Mouse (Mus musculus) thymus, postnatal 10 days (tissue): ENCODE results near the gene Sgsm2.

Source experiments
- DNase-seq, 2 experiments: peaks; one replicate each; pipeline ENCODE4 v3.0.0; 2021; ENCODE audit warnings: low spot score in 2 of 2

Sgsm2 gene

DNA sequence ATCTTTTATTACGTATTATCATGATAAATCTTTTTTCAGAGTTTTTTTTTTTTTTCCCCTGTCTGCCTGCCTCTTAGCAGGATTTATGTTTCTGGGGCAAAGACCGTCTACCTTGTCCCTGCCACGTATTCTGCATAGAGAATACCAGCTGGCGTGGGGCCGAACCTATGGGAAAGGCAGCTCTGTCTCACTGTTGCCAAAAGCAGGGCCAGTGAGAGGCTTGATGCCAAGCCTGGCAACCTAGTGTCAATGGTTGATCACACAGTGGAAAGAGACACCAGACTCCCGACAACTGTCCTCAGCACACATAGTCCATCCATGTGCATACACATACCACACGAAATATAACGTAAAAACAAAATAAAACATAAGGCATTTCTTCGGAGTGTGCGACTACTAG, 13.8 kb downstream of the Sgsm2 start:
- DNase-seq = no peak

DNA sequence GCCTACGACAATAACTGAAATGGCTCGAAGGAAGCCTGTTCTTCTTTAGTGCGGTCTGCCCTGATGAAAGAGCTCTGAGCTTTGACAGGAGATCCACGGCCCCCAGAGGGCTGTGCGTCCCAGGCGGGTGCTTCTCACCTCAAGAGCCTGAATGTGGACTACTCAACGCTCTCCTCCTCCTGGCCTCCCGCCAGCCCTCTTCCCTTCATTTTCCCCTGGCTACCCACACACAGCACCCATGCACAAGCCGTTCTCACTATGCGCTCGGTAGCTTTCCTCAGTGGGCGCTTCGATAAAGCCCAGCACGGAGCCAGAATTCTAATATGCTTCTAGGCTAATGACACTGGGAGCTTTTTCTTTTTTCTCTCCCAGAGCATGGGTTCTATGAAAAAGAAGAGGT, 14.9 kb downstream of the Sgsm2 start:
- no peak for DNase-seq

DNA sequence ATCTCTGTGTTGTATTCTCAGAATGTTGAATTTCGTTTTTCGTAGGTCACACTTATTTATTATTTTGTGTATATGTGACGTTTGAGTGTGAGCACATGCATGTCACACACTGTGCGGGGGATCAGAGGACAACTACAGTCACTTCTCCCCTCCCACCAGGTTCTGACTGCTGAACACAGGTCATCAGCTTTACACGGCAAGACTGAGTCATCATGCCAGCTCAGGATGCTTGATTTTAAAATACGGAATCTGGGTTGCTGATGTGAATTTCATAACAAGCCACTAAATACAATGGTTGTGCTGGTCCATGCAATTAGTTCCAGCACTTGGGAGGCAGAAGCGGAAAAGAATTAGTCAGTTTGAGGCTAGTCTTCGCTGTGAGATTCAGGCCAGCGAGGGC, 15.9 kb downstream of the Sgsm2 start:
- DNase-seq = no peak

DNA sequence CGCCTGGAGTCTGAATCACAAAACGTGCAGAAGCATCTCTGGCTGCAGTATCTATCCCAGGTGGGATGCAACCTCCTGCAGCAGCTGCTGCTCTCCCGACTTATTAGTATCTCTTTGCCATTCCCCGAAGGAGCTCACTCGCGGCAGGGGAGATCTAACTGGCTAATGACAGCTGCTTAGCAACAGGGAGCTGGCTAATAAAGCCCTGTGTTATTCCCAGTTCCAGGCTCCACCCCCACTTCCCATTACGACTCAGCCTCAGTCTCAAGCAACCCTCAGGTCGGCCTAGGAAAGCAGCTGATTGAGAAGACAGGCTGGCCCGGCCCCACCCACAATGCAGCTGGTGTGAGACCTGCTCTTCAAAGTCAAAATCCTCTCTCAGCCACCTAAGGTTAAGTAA, 20.1 kb downstream of the Sgsm2 start:
- no peak for DNase-seq

DNA sequence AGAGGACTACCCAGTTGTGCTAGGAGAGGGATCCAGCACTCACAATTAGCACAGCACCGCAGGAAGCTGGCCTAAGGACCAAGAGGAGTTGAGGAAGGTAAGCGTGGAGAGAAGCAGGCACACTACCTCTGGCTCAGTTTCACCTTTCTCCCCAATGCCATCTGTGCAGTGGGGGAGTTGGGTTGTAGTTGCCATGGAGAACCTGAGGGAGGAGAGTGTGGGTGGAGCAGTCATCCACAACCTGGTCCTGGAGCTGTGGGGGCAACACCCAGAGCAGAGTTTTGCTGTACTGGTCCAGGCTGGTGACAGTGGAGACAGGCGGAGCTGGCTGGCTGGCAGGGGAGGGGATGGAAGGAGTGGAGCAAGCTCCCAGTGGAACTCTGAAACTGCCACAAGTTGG, 22.2 kb downstream of the Sgsm2 start:
- DNase-seq = no peak

DNA sequence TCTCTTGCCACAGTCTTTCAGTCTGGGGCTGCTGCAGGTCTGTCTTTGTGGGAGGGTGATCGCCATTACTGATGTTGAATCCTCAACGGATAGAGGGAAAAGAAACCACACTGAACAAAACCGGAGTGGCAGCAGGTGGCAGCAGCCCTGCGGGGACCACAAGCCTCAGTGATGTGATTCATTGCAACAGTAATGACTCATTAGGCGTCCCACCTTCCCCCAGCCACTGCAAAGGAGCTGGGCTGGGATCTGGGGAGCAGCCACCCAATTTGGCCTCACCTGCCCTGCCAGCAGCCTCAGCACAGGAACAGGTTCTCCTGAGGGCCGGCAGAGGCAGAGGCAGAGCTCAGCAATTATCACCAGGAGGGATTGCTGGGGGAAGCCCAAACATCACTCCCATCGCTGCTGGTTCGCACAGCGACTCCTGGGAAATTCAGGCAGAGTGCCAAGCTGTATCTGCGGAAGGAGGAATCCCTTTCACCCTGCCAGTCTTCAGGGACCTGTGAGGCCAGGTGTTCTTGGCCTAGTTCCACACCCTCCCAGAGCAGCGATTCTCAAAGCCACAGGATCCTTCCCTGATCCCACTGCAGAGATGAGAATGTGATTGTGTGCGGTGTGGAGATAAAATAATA, 25.8 kb downstream of the Sgsm2 start:
- no peak for DNase-seq

DNA sequence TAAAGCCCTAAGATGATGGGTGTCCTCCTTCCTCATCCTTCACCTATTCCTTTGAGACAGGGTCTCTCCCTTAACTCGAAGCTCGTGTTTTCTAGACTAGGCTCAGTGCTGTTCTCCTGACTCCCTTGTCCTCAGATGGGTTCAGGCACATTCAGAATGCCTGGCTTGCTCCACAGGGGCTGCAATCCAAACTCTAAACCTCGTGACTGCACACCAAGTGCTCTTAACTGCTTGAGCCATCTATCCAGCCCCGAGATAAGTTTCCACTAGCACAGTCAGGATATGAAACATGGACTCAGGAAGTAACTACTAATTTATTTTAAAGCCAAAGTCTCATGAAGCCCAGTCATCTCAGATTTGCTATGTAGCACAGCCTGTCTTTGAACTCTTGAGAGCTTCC, 26.3 kb downstream of the Sgsm2 start:
- DNase-seq = no peak

DNA sequence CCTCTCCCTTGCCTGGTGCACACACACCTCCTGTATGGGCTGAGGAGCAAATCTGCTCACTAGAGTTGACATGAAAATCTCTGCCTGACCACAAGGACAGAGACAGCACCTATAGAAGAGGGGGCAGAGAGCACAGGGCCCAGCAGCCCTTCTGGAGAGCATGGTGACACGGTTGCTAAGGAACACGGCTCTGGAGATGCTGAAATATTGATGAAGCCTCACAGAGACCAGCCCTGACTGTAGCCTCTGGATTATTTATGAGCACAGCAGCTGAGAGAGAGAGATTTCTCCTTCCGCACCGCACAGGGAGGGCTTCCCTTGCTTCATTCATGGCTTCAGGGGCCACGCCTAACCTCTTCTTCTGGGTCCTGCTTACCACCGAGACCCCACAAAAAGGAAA, 27.3 kb downstream of the Sgsm2 start:
- DNase-seq = no peak

DNA sequence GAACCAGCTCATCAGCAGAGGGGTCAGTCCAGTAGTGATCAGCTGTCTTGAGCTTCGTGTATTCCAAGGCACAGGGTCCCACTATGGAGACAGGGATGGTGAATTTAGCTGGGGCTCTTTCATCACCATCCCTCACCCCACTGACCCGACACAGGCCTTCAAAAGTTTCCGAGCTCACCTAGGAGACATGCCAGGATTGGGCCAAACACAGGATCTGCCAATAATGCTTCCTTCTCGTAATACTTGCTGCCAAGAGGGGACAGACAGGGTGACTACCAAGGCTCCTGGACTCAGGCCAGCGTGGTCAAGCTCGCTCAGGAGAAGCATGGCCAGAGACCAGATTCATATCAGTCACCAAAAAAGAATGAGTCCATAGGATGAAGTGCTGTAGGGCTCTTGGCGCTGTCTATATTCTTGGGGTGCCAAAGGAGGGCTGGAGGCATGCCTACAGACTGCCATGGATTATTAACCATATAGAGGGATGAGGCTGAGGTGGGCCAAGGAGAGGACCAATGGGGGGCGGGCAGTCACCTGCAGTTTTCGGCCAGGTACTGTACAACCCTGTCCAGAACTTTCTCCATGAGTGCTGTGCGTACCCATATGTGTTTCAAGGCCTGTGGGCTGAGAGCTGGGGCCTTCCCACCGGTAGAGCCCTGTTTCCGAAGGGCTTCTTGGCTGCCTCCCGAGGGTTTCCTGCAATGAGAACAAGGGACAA, 28.7 kb downstream of the Sgsm2 start:
- no peak for DNase-seq

DNA sequence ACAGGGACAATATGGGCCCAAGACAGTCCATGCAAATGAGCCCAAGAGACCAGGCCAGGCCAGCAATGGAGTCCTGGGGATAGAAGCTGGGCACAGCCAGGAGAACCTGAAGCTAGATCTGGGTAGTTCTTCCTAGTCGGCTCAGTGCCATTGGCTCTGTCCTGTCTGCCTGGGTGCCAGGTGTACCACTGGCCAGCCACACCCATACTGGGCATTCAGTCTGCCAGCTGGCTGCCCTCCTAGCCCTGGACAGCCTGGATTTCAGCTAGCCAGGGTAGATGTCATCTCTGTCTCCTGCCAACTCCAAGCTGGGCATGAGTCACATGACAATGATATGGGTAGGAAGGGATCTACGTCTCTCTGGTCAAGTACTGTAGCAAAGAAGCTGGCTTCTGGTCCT, 29.7 kb downstream of the Sgsm2 start:
- no peak for DNase-seq

DNA sequence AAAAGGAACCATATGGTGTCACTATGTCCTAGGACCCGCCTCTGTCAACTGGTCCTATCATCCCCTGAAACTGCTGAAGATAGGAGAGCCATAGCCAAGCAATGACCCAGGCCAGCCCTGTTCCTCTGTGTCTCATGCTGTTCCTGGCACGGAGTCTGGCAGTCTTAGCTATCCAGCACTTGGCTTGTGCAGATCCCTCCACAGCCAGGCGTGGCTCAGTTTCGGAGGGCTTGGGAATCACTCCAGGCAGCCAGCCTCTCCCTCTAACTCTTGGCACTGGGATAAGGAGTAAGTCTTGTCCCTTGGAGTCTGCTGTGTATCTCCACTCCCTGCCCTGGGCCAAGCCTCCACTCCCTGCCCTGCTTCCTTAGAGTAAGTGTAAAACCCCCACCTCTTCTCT, 30.2 kb downstream of the Sgsm2 start:
- DNase-seq = no peak

DNA sequence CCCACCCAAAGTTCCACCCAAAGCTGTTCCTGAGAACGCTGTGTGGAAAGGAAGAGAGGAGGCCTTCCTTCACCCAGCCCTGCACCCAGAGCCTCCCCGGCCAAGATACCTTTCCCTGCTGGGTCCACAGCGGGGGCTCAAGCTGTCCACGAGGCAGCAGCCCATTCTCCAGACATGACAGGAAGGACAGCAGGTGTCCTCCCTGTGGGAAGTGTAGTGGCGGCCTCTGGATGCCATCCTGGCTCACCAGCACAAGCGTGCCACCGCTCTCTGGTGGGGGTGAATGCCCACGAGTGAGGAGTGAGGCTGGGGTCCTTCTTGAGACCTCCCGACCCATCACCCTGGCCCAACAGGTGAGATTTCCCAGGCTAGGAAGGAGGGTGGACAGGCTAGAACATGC, 31.6 kb downstream of the Sgsm2 start:
- DNase-seq = no peak

DNA sequence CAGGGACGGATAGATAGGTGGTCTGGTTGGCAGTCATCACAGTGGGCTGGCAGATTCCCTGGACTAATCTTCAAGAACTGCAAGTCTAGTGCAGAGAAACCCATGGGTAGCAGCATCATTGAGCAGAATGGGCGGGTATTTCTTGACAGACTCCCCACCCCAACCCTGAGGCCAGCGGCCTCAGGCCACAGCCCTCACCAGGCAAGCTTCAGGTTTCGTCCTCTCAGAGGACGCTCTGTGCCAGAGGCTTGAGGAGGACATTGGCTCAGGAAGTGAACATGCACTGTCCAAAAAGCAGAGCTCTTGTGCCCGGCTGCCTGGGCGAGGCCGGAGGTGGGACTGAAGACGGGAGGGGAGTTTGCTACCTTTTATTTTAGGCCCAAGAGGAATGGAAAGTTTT, 32.4 kb downstream of the Sgsm2 start:
- no peak for DNase-seq

DNA sequence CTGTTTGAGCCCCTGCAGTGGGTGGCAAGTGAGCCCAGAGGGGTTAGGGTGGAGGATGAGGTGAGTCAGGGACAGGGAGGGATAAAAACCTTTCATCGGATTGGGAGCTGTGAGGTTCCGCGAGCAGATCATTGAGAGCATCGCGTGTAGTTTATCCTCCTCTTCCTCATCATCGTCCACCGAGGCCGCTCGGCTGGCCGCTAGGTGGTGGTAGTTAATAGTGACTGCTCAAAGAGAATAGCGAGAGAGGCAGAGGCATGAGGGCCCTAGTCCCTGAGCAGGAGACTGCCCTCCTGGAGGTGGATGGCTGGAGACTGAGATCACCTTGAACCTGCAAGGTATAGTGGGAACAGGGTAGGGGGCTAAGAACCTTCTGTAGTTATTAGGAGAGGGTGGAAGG, 33.4 kb downstream of the Sgsm2 start:
- DNase-seq = no peak

DNA sequence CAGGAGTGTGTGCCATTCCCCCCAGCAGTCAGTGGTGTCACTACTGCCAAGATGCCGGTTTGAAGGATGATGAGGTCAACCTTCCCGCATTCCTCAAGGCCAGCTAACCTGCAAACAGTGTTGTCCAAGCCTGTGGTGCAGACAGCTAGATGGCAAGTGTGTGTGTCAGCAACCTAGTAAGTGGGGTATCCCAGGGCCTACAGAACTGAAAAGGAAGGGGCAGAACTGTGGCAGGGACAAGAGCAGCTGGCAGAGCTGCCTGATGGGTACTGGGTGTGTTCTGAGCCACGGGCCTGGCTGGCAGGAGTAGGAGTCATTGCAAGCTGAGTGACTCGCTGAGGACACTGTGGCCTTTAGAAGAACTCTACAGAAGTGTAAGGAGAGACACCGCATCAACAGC, 34.7 kb downstream of the Sgsm2 start:
- no peak for DNase-seq

DNA sequence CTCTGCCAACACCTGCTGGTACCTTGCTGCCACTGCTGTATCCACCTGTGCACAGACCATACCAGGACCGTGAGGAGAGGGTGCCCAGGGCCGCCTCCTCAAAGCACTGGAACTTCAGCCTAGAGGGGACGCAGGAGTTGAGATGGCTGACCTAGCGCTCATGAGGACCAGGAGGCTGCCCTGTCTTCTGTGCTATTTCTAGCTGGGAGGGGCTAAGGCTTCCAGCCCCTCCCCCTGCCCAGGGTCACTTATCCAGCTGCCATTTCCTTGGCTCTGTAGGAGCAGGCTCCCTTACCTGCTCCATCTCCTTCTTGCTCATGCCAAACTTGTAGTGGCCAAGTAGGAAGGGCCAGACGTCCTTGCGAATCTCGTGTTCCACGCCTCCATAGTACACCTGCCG, 39.1 kb downstream of the Sgsm2 start:
- DNase-seq = no peak

DNA sequence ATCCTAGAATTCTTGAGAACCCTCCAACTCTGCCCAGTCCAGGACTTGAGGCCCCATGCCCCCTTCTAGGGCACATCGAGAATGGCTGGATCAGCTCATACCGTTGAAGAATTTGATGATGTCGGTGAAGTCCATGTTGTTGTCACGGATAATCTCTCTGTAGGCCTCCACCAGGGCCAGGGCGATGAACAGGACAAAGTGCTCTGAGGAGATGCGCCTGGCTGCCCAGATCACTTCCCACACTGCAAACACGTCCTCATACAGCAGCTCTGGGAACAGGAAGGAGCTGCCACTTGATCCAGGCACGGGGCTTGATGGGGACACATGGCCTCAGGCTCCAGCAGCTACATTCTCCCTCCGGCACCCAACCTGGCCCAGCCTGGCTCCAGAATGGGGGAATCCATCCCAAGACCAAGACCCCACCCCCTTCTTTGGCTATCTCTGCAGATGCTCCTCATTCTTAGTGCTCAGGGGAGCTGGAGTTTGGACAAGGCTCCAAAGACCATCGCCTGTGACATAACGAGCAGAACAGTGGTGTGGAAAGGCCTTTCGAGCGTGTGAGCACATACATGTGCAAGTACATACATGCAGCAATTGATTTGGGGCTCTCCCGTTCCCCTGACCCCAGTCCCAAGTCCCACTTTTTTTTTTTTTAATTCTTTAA, 45.7 kb downstream of the Sgsm2 start:
- DNase-seq = no peak

DNA sequence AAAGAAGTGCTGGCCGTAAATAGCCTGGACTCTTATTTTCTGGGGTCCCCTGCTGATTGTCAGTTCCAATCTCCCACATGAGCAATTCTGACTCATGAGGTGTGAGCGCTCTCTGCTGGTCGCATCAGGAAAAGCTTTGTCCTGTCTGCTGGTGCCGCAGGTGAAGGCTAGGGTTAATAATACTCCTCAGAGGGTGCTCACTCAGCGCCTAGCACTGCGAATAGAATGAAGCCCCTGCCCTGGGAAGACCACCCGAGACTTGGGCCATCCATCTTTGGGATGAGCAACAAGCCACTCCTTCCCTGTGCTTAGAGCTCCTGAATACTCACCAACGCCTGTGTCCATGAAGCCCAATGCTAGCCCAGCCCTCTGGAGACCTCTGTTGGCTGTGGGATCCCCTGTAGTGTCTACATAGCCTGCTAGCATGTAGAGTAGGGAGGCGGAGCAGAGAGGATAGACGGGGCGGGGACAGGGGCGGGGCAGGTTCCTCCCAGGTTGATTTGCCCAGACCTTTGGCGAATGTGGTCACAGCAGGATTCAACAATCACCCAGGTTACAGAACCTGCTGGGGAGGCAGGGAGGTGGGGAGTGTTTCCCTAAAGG, 48.8 kb downstream of the Sgsm2 start:
- peak; percentile 60 to 78 for DNase-seq

DNA sequence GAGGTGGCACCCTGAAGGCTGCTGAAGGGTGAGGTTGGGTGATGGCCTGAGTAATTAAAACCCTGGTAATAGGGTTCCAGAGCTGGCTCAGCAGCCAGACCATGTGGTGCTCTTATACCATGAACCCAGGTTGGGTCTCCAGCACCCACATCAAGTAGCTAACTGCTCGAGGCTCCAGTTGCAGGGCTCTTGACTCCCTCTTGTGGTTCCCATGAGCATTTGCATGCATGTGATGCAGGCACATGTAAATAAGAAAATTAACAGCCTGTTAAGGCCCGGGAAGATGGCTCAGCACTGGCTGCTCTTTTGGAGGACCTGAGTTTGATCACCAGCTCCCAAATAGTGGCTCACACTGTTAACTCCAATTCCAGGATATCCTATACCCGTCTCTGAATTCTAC, 51.1 kb downstream of the Sgsm2 start:
- no peak for DNase-seq

DNA sequence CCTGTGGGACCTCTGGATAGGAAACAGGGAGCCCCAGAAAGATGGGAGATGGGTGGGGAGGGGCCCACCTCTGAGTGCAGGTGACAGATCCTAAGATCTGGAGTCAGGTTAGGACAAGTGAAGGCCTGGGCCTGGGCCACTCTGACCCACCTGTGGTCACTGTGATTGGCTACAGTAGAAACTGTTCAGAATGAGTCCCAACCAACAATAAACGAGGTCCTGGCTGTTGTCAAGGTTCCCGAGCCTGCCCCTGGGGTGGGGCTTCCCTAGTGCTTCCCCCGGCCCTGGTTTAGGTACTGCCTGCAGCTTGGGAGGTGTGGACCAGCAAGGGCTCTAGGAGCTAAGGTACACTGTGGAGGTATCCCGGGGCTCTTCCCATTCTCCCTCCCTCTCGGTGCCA, 53.1 kb downstream of the Sgsm2 start:
- no peak for DNase-seq

DNA sequence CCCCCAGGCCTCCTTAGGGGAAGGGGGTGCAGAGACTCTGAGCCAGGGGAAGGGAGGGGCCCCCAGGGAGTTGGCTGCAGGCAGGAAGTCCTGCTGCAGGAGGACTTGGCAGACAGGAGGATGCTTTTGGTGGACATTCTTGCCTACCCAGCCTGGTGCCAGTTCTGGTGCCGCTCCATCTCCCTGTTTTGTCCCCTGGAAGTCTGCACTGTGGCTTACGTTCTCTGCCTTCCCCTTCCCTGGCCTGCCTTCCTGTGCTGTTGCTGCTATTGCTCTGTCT, 53.5 kb downstream of the Sgsm2 start:
- DNase-seq = no peak

DNA sequence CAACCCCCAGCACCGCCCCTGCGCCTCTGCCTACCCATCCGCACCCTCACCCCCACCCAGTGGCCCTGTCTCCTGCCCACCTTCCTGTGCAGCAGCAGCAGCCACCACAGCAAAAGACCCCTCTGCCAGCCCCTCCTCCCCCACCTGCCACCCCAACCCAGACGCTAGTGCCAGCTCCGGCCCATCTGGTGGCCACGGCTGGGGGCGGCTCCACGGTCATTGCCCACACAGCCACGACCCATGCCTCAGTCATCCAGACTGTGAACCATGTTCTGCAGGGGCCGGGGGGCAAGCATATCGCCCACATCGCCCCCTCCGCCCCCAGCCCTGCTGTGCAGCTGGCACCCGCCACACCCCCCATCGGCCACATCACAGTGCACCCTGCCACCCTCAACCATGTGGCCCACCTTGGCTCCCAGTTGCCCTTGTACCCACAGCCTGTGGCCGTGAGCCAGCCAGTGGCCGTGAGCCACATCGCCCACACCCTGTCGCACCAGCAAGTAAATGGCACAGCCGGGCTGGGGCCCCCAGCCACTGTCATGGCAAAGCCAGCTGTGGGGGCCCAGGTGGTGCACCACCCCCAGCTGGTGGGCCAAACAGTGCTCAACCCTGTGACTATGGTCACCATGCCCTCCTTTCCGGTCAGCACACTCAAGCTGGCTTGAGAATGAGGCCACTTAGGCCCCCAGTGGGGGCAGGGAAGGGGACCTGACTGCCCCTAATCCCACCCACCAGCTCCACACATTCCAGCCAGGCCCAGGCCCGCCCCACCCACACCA, 54.0 kb downstream of the Sgsm2 start:
- DNase-seq = no peak

DNA sequence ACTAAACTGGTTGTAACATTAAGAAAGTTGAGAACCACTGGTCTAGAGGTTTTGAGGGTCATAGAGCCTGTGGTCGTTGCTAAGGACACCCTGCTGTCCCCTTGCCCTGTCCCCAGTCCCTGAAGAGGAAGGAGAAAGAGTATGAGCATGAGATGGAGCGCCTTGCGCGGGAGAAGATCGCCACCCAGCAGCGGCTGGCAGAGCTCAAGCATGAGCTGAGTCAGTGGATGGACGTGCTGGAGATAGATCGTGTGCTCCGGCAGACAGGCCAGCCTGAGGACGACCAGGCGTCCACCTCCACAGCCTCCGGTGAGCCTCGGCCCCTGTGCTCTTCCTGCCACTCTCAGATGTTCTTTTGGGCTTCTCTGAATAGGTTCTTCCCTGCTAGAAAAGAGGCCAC, 54.8 kb downstream of the Sgsm2 start:
- DNase-seq = no peak
